Mouse (Mus musculus) midbrain, embryonic 16.5 days (tissue): ENCODE data around the gene Arhgef33. TPM values are rescaled to one million over a fixed set of nuclear protein-coding genes. Genes with fewer than 3 reads are reported as not detected.

Experiments used
- ATAC-seq: fragments of 200-750 bp; cut with Nextera tagmentation; 2 replicates; pipeline ENCODE4 v1.8.0; 2017; ENCODE audit warnings: moderate TSS enrichment
- H3K27ac ChIP-seq: fragments of 300-500 bp; sonication (generic); 2 replicates; pipeline ENCODE4 v1.5.1; 2014; ENCODE audit warnings: mild to moderate bottlenecking, low read length, mixed read lengths
- H3K27me3 ChIP-seq: fragments of 300-500 bp; sonication (generic); 2 replicates; pipeline ENCODE4 v1.6.1; 2014; ENCODE audit warnings: low read depth, low read length, mixed read lengths; ENCODE audit not compliant: control insufficient read depth, insufficient read depth
- H3K36me3 ChIP-seq: fragments of 300-500 bp; sonication (generic); 2 replicates; pipeline ENCODE4 v1.6.1; 2014; ENCODE audit warnings: mild to moderate bottlenecking, low read length, moderate library complexity, mixed read lengths; ENCODE audit not compliant: control insufficient read depth, insufficient read depth
- H3K4me1 ChIP-seq: fragments of 300-500 bp; sonication (generic); 2 replicates; pipeline ENCODE4 v1.6.1; 2014; ENCODE audit warnings: mild to moderate bottlenecking, low read length, mixed read lengths; ENCODE audit not compliant: control insufficient read depth, insufficient read depth
- H3K4me2 ChIP-seq: fragments of 300-500 bp; sonication (generic); 2 replicates; pipeline ENCODE4 v1.6.1; 2014; ENCODE audit warnings: mild to moderate bottlenecking, low read length, mixed read lengths
- H3K4me3 ChIP-seq: fragments of 300-500 bp; sonication (generic); 2 replicates; pipeline ENCODE4 v1.5.1; 2014; ENCODE audit warnings: low read depth, mild to moderate bottlenecking, low read length, moderate library complexity, mixed read lengths
- H3K9ac ChIP-seq: fragments of 300-500 bp; sonication (generic); 2 replicates; pipeline ENCODE4 v1.6.1; 2014; ENCODE audit warnings: low read depth, low read length, mixed read lengths
- H3K9me3 ChIP-seq: fragments of 300-500 bp; sonication (generic); replicated peaks from 2 replicates; pipeline ENCODE4 v1.6.1; 2014; ENCODE audit warnings: mild to moderate bottlenecking, low read length, mixed read lengths; ENCODE audit not compliant: control insufficient read depth, poor library complexity, severe bottlenecking
- WGBS: fragments of 180-500 bp; shearing (Covaris S2); extraction: QIAGEN DNeasy Blood & Tissue Kit; methylation state at CpG from one replicate; pipeline ENCODE4 v1.1.7; 2014; 5-methylcytosine and 5-hydroxymethylcytosine counted together
- polyA plus RNA-seq: library from polyadenylated mRNA; unstranded; fragments of >200 nt; fragmentation: Nextera tagmentation; extraction: Ambion mirVana; gene quantifications from 2 replicates; pipeline ENCODE4 v1.2.1, GENCODE M21; 2015

Gene Arhgef33
- polyA plus RNA-seq, 1 experiment from 2014 or later = 0.92 TPM

DNA sequence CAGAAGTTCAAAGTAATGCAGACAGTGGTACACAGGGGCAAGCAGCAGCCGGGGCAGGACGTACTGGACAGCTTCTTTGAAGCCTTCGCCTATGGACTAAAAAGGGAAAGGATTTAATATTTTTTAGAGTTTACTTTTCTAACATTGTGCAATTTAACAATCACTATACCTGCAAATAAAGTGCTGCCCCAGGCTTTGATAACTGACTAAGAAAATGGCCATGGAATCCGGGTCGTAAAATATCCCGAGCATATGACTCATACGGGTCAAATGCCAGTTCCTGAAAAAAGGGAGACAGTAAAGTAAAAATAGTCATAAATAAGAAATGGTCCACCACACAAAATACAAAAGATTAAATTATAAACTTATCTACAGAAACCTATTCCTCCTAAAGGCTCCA, 138.2 kb downstream of the Arhgef33 start:
- 92% methylated on average over 7 of the region's 7 CpGs for WGBS
- Histone ChIP-seq H3K4me3 (no peak overlapping the region), H3K36me3 (peaks cover 26% of the 10 kb centered on the region), H3K4me2 (no peak overlapping the region), H3K9me3 (no peaks in the 10 kb centered on the region), H3K27me3 (no peaks in the 10 kb centered on the region), H3K9ac (no peak overlapping the region), H3K4me1 (no peaks in the 10 kb centered on the region), H3K27ac (no peak overlapping the region)
- no peak for ATAC-seq

DNA sequence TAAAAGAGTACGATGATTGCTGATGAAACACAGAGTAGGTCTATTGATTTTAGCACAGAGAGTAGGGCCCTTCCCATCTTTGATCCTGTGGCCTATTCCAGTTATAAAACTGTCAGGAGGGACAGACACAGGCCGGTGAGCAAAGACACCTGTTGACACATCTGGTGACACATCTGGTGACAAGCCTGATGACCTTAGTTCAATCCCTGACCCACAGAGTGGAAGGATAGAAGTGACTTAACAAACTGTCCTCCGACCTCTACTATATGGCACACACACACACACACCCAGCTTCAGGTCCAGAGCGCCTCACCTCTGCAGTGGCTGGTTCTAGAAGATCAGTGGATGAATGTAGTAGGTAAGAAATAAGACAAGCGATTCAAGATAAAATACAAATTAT, 139.3 kb downstream of the Arhgef33 start:
- no peaks in the 10 kb centered on the region for H3K4me1 ChIP-seq
- H3K9me3 ChIP-seq = no peaks in the 10 kb centered on the region
- H3K36me3 ChIP-seq = peaks cover 28% of the 10 kb centered on the region
- ATAC-seq = no peak
- no peak overlapping the region for H3K9ac ChIP-seq
- H3K27ac ChIP-seq = no peak overlapping the region
- WGBS = 94% methylated on average over 5 of the region's 5 CpGs
- H3K4me3 ChIP-seq = no peak overlapping the region
- H3K27me3 ChIP-seq = no peaks in the 10 kb centered on the region
- no peak overlapping the region for H3K4me2 ChIP-seq

Other genes with a start within 250 kb of the Arhgef33 start
- 53.9 and 59.2 TPM in 2 replicates for gene Hnrnpll, start 245.1 kb upstream of the Arhgef33 start, polyA plus RNA-seq
- gene Galm, start 179.9 kb upstream of the Arhgef33 start, polyA plus RNA-seq = 1.4 and 2.0 TPM in 2 replicates
- gene Srsf7, start 100.1 kb upstream of the Arhgef33 start, polyA plus RNA-seq = 395 and 441 TPM in 2 replicates
- gene Ttc39d, start 99.9 kb upstream of the Arhgef33 start, polyA plus RNA-seq = 0.11 and 0.30 TPM in 2 replicates
- 17.2 and 18.2 TPM in 2 replicates for gene Gemin6, start 83.0 kb upstream of the Arhgef33 start, polyA plus RNA-seq
- gene Morn2, start 17.2 kb upstream of the Arhgef33 start, polyA plus RNA-seq = 48.7 and 48.8 TPM in 2 replicates
- gene Dhx57, start 16.9 kb upstream of the Arhgef33 start, polyA plus RNA-seq = 57.0 and 59.4 TPM in 2 replicates
- 3.9 and 4.8 TPM in 2 replicates for gene Gm10190, start 66.1 kb downstream of the Arhgef33 start, polyA plus RNA-seq
- gene Sos1, start 173.0 kb downstream of the Arhgef33 start, polyA plus RNA-seq = 6.6 and 7.5 TPM in 2 replicates